Mouse (Mus musculus): ENCODE measurements around the gene Fcho2.

- TF ChIP-seq CTCF (IDR thresholded peaks at IDR 0.05; ENCODE audit: borderline replicate concordance, extremely low read depth, insufficient read depth, insufficient read length): no peak
- TF ChIP-seq POLR2A (IDR thresholded peaks at IDR 0.05; ENCODE audit: borderline replicate concordance, extremely low read depth, insufficient read depth, insufficient read length, poor library complexity, severe bottlenecking): 0 out of 2 replicates have a peak, but pooled peaks have one; percentile 10
These were observed 791 bp downstream of the Fcho2 start for GRCm38 (mm10) chr13:98814275-98815040.

All from brain, embryonic 14.5 days (tissue).